Mouse (Mus musculus) mature B cell (primary cell): ENCODE measurements around the gene Ankef1.

ENCODE experiments used
- in situ Hi-C: fragments of 300-500 bp; cut with MboI; formaldehyde crosslinking; loops from 2 replicates; pipeline ENCODE4 v1.14.3; 2019

Ankef1 gene

DNA sequence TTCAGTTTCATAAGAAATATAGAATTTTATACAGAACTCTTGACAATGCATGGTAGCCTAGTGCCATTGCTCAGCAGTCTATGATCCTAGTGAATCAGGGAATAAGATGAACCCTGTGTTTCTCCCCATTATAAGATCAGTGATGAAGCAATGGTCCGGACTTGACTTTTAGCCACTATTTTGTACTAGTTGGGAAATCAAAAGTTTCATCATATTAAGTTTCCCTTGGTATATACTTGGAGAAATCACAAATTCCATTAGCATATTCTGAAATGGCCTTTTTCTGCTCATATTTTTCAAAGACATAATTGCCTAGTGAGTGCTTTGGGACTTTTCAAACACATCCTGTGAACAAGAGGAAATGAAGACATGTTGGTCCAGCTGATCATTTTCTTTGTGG is at the start of gene Ankef1:
Gene Ankef1 (plus strand): TSS at position 260 of the 400 bp plus-strand sequence.
- in situ Hi-C loops: no loop called here

DNA sequence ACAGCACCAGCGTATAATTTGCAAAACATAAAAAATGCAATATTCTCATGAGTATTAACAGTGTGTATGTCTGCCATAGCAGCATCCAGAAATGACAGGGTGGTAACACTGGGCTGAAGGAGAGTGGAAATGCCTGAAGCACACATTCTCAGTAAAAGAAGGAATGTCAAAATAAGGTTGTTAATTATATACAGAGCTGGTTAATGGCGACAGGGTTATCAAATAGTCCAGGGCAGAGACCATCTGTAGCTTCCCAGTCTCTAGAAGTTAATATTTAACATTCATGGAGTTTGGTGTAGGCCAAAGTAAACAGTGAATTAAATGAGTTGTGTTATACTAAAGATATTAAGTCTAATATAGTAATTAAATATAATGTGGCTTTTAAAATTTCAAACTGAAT is 45.2 kb upstream of the Ankef1 start:
- in situ Hi-C loops: no loop called here

DNA sequence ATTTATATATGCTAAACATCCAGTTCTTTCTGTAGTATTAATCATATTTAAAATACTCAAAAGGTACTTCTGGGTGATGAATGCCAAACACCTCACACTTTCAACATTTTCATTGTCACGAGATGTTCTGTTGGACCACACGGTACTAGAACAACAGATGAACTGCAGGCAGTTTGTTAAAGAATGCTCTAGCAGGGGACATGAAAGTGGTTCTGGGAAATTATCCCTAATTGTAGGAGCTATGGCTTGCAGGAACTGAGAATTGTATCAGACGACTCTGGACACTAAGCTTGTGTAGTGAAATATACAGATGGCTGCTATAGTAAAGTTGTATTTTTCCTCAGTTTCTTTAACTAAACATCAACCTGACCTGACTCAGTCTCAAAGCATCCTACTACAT is 44.8 kb upstream of the Ankef1 start:
- in situ Hi-C loops: no loop called here

DNA sequence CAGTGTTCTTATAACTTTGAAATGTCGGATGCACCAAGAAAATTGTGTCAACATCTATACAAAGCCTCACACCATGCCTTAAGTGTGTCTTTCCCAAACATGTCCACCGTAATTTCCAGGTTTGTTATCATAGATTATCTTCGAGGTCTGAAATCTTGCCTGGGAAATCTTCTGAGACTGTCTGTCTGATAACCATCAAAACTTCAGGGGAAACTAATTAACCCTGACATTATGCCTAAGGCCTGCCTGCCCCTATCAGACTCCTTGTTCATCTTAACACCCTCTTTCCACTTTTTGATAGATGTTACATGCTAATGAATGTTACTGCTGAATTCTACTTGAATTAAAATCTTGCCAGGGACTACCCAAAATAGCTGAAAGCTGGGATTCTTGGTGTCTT is 24.1 kb upstream of the Ankef1 start:
- in situ Hi-C loops: no loop called here

DNA sequence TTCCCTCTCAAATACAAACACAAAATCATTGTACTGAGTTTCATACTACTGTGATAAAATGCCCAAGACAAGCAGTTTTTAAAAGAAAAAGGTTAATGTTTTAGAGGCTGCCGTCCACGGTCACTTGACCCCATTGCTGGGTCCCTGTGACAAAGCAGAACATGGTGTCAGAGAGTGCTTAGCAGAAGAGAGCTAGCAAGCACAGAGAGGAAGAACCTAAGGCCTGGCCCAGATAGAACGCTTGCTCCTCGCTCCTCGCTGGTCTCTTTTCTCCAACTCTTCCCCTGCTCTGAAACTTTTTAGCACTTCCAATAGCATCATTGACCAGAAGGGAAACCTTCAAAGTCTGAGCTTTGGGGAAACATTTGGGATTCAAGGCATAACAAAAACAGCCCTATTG is 19.4 kb upstream of the Ankef1 start:
- in situ Hi-C loops: no loop called here

DNA sequence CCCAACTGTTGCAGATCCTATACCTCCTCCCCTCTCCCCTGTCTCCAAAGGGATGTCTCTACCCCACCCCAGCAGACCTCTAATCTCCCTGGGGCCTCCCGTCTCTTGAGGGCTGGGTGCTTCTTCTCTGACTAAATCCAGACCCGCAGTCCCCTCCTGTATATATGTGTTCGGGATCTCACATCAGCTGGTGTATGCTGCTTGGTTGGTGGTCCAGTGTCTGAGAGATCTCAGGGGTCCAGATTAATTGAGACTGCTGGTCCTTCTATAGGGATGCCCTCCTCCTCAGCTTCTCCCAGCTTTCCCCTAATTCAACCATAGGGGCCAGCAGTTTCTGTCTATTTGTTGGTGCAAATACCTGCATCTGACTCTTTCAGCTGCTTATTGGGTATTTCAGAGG is 18.7 kb upstream of the Ankef1 start:
- in situ Hi-C loops: no loop called here

DNA sequence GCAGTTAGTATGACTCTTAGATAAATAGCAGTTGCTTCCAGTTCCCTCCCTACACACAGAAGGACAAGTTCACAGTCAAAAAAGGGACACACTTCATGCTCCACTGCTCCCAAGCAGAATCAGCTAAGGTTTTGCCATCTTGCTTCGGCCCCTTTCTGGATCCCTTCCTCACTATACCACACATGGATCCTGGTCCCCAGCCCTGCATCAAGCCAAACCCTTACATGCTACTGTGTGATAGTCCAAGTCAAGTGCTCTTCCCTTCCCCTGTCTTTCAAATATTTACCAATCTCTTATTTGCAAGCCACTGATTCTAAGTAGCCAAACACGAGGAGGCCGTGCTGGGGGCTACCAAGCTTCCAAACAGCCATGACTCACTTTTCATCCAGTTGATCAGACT is 16.8 kb upstream of the Ankef1 start:
- in situ Hi-C loops: no loop called here

DNA sequence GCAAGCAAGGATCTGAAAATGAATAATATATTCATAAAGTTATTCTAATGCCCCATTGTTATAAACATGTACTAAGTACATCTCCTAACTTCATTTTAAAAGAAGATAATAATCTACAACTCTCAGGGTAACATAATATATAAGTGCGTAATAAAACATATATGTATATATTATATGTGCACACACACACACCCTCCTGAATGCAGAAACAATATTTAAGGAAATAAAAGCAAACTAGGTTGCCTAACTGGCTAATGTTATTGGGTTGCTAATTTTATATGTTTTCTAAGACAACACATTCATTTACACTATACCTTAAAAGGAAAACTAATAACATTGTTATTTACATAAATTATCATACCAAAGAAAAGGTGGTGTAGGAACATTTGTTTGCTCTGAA is 16.3 kb upstream of the Ankef1 start:
- in situ Hi-C loops: no loop called here

DNA sequence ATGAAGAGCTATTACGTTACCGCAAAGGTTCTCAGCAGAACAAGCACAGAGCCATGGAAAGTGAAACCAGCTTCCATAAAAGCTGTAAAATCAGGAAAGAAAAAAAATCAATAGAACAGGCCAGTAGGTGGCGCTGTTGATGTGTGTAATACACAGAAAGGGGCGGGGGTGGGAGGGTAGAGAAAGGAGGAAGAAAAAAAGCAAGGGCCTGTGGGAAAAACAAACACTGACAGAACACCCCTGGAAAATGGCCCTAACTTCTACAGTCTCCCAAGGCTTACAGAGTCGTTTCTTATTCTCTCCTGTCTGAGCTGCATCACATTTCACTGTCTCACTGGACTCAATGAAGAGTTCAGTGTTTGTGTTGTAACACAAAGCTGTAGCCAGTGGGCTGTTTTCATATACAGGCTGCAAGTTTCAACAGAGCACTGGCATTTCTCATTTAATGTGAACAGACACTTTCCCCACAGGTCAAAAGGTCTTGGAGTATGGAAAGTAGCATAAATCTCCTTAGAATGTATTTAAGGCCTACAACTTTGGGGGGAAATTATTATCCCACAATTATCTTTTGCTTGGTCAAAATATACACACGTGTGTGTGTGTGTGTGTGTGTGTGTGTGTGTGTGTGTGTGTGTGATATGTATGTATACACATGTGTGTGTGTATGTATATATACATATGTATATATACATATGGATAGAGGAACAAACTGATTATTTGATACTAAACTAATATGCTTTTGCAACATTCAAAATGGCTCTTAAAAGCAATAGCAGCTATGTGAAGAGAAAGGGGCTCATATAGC is 15.7 kb upstream of the Ankef1 start:
- in situ Hi-C loops: no loop called here

DNA sequence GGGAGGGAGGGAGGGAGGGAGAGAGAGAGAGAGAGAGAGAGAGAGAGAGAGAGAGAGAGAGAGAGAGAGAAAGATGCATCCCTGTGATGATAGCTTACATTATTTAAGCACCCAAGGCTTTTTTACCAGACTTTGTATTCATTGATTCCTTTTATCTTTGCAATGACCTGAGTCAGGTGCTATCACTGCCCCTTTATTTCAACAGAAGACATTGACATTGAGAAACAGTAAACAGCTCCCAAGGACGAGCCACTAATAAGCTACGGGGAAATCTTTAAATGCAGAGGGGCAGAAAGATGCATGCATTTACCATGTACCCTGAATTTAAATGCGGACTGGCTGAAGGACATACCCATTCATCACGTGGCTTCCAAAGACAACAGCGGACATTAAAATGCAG is 14.7 kb upstream of the Ankef1 start:
- in situ Hi-C loops: no loop called here

DNA sequence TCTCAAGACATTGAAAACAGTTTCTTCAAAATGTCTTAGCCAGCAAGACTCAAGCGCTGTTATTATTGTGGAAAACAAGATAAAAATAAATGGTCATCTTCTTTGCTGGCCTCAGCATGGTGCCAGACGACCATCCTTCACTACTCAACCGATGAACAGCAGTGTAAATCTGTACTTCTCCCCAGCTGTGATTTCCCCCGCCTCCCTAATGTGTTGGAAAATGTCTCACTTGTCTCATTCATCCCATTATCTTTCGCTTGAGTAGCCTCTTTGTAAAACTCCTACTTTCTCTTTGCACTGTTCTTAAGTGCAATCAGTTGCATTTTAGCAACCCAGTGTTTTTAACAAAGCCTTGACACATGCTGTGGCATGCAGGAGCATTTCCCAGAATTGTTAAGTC is 9.4 kb downstream of the Ankef1 start:
- in situ Hi-C loops: no loop called here

DNA sequence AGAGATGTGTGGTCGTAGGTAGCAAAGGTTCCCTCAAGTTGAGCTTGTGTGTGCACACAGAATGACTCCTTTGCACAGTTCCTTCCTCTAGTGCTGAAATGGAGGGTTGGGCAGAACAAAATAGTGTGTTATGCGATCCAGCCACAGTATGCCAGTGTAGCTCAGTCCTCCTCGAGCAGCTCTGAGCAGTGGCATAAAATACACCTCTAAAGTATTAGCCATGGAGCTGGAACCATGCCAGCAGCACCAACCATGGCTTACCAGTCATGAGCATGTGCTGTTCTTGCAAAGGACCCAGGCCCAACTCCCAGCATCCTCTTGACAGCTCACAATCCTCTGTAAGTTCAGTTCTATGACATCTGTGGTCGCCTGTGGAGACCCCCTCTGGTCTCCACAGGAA is 10.0 kb downstream of the Ankef1 start:
- in situ Hi-C loops: no loop called here

DNA sequence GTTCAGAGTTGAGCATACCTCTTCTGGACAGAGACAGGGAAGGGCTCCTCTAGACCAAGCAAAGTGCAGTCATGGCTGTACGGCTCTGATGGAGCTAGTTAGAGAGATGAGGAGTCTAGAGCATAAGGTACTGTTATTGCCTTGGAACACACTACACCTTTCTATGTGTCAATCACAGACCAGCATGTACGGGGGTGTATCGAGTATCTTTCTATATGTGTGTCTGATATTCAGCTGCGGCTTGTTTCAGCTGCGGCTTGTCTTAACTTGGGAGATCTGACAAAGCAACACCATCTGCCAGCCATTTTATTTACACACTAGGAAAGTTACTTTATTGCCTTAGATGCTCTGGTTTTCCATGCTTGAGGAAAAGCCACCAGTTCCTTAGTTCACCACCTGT is 11.1 kb downstream of the Ankef1 start:
- in situ Hi-C loops: no loop called here

DNA sequence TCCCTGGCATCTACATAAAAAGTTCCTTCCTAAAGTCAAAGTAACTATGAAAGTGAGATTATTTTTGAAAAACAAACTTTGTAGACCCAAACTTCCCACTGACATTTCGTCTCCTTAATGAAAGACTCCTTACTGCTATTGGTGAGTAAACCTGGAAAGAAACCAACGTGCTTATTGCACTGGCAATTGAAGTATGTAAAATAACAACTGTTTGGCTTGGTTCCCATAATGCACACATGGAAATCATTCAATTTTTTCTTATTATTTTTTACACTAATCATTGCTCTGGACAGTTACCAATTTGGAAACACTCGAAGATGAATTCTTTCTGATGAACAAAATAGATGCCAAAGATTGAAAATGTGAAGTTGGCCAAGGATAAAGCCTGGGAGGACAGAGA is 12.1 kb downstream of the Ankef1 start:
- in situ Hi-C loops: no loop called here

DNA sequence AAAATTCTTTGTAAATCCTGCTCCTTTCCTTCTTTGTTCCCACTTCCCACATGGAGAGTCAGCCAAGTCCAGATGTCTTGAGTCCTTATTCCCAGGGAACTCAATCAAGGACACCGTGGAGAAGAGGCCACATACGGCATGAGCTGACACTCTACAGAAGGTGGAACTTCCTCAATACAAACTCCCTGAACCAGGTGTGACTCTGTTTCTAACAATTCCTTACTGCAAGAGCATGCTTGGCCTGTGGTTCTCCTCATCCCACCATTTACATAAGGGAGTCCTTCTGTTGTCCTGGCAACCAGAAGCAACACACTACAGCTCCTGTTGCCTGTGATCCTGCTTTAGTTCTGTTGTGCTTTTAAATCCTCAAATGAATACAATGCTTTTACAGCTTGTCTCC is 13.8 kb downstream of the Ankef1 start:
- in situ Hi-C loops: no loop called here

DNA sequence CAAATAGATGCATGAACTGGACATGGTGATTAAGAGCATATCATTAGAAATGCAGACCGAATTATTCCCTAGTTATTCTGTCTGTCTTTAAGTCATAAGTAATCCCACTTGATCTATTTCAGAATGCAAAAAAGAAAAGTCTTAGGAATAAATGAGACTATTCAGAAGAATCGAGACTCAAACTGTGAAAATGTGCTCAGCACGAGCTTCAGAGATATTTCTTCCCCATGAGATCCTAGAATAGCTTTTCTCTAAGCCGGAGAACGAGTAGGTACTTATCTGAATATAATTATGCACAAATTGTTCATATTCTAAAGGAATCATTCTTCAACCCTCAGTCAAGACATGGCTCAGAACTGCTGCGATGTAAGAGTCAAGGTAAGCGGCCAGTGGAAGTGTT is 27.2 kb downstream of the Ankef1 start:
- in situ Hi-C loops: no loop called here

DNA sequence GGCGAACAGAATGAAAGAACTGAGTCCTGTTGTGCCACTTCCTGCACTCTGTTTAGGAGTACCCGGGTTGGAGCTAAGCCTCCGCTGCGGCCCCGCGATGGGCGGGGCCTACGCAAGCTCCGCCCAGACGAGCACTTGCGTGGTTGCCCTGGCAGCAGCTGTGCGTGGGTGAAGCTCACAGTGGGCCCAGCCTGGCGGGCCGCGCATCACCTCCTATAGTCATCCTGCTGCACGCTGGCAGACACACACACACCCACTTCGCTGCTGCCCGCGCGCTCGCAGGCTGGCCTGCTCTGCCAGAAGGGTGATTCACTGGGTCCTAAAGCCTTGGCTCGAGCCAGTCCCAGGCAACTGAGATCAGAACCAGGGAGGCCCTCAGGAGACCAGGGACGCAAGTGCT is 30.3 kb downstream of the Ankef1 start:
- in situ Hi-C loops: no loop called here

DNA sequence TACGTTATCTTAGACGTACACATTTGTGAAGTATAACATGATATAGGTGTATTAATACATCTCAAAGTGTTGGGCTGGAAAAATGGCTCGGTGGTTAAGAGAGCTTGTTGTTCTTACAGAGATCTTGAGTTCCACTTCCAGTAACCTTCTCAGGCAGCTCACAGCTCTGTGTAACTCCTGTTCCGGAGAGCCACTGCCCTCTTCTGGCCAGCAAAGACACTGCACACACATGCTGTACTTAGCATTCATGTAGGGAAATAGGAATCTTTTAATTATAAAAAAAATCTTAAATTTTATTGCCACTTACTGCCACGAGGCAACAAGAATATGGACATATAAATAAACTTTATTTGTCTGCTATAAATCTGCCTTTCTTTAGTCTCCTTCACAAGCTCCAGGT is 56.3 kb downstream of the Ankef1 start:
- in situ Hi-C loops: no loop called here

DNA sequence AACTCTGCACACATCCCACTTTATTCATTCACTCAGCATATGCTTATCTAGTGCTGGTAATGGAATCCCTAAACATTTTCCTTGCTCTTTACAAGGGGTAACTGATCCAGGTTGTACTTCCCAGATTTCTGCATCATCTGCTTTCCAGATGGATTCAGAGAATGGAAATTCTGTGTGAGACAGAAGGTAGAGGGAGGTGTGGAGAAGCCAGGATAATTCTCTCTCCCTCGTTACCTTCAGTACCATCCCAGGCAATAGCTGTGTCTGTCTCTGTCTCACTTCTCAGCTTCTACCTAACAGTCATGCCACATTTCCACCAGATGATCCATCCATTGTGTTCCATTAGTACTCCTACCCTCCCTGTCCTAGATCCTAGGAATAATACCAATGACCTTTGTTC is 60.6 kb downstream of the Ankef1 start:
- in situ Hi-C loops: no loop called here

DNA sequence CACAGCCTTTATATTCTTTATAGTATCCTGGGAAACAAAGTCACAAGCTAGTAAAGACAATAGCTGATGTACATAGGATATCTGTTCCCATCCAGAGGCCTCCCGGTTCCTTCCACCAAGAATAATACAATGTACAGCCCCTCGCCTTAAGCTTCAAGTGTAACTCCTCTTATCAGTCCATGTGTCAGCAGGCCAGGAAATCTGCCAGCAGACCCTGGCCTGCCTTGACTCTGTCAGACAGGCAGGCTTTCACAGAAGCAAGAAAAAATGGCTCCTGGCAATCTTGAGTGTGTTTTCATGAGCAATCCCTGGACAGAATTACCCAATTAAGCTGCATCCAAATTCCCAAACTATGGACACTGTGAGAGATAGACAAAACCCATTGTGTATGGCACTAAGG is 69.1 kb downstream of the Ankef1 start:
- in situ Hi-C loops: no loop called here

DNA sequence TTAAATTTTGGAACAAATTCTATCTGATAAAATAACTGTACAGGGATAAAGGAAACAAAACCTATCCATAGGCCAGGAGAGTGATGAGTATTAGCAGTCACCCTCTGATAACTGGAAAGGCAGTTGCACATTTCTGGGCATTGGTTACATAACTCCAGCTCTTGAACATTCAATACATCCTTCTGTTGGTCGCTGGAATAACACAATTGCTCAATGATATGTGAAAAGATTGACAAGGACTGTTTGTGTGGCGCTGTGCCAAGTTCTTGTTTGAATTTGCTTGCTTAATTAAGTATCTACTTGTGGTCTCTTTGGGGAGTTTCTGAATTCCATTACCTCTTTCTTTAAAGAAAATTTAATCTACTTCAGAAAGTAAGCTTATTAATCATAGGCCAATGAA is 81.1 kb downstream of the Ankef1 start:
- in situ Hi-C loops: no loop called here

DNA sequence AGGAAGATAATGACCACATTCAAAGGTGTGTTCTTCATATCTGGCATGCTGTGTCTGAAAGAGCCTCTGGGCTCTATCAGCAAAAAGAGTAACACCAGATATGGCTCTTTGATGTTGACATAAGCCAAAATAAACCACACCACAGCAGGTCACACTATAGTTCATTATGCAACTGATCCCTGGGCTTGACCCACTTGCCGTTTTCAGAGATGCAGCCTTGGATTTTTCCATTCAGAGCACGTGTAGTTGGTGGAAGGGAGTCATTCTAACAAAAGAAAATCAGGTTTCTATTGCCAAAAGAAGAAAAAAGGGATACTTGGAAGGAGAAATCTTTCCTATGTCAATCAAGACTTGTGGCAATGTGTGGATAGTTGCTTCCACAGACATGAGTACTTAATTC is 87.1 kb downstream of the Ankef1 start:
- in situ Hi-C loops: no loop called here

DNA sequence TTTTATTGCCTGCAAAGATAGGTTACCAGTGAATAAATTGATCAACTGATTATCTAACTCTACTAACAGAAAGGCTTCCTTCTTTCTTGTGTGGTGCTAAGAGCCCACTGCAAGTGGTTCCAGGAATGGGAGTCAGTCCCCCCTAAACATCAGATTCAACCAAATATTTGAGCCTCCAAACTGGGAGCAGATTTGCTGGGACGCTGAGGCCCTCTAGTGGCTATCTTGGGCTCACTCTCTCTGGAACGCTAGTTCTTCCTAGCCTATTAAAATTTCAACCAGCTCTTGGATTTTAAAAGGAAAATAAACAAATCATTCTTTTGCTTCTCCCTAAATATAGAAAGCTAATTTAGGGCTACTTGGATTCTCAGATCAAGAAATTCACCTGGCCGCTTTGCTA is 94.7 kb downstream of the Ankef1 start:
- in situ Hi-C loops: no loop called here

DNA sequence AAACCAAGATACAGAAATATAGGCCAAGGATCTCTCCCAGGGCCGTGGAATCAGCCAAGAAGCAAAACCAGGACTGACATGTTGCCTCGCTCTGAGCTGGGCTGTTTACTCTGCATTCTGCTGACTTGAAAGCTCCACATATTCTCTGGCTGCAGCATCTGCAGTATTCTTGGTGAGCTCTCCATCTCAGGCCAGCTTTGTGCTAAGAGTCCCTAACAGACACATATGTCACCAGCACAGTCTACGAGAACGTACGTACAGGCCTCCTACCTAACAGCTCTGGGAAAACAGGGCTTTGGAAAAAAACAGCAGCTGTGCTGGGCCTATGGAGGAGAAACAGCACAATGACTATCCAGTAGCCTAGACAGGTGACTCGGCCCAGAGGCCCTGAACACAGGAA is 97.0 kb downstream of the Ankef1 start:
- in situ Hi-C loops: no loop called here
